Mouse (Mus musculus): Measurements from ENCODE around the gene Galk1.

Galk1 gene

DNA sequence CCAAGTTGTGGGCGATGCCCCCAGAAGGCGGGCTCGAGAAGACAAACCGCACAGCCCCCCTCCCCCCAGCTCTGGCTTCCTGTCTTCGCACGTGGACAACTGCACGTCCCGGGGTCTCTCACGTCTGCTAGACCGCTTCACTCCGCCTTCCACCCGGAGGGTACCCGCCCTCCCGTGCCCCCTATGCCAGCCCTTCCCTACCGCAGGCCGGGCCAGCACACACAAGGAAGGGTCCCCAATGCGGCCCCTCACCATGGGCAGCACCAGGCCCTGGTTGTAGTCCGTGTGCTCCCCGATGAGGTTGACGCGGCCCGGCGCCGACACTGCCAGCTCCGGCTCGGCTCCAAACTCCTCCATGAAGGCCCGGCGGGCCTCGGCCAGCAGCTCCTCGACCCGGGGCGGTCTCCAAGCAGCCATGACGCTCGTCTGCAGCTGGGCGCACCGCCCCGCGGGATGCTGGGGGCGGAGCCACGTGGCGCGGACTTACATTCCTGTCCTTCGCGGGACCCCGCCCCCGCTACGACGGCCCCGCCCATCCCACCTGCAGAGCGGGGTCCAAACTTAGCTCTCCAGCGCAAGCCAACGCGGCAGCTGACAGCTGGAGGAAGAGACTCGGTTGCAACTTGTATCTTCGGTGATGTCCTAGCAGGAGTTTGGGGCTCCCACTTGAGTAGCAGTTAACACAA, at the start of gene Galk1:
Gene Galk1, minus strand, starts transcription at position 458 of the 686 bp plus-strand sequence.
- DNase-seq (ENCODE audit: low spot score), result peak; percentile 44

DNA sequence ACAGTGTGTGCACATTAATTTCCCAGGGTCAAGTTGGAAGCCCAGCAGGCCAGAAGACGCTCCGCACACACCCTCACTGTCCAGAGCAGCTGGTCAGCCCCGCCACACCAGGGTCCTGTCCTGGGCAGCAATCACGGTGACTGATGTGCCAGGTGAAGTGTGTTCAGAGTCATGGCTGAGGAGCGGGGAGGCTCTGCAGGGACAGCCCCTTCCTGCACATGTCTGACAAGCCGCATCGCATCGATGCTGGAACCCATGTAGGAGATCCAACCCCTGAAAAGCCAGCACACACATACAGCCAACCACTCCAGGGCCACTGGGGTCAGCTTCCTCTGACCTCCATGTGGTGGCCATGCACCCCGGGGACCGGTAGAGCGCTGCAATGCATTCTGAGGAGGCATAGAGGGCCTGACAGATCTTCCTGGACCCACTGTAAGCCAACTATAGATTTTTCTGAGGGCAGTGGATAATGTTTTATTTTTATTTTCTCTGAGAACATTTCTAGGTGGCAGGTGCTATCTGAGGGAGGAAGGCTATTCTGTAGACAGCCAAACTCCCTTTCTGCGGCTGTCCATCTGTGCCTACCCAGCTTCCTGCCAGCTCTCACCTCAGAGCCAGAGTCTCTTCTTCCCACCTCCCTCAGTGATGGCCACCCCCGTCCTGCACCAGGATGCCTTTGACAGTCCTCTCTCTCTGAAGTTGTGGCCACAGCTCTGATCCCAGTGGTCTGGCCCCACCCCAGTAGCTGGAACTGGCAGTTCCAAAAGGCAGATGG, 49.3 kb upstream of the Galk1 start:
- DNase-seq (ENCODE audit: low spot score), result no peak

DNA sequence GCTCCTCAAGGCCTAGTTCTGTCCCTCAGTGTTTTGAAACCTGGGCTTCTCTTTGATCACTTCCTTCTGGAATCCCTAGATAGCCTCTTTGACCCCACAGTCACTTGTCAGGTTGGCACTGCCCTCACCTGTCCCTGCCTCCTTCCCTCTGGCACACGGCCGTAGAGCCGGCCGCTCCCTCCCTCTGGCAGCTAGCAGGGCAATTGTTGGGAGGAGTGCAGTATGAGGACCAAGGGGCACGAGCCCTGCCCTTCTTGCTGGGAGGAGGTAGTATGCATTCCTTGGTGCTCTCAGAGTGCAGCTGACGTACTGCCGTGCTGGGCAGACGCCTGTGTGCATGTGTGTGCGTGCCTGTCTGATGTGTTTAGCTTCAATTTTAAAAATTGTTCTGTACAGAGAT, 48.1 kb upstream of the Galk1 start:
- no peak for DNase-seq (ENCODE audit: low spot score)

DNA sequence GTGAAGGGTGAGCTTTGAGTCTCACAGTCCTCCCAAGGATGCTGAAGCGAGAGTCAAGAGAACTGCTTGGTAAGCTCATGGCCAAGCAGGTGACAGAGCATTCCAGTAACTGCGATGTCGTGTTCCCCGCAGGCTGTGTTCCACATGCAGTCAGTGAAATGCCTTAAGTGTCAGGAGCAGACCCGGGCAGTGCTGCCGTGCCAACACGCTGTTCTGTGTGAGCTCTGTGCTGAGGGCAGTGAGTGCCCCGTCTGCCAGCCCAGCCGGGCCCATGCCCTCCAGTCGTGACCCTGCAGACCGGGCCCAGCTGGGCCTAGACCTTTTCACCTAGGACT, 47.1 kb upstream of the Galk1 start:
- no peak for DNase-seq (ENCODE audit: low spot score)

DNA sequence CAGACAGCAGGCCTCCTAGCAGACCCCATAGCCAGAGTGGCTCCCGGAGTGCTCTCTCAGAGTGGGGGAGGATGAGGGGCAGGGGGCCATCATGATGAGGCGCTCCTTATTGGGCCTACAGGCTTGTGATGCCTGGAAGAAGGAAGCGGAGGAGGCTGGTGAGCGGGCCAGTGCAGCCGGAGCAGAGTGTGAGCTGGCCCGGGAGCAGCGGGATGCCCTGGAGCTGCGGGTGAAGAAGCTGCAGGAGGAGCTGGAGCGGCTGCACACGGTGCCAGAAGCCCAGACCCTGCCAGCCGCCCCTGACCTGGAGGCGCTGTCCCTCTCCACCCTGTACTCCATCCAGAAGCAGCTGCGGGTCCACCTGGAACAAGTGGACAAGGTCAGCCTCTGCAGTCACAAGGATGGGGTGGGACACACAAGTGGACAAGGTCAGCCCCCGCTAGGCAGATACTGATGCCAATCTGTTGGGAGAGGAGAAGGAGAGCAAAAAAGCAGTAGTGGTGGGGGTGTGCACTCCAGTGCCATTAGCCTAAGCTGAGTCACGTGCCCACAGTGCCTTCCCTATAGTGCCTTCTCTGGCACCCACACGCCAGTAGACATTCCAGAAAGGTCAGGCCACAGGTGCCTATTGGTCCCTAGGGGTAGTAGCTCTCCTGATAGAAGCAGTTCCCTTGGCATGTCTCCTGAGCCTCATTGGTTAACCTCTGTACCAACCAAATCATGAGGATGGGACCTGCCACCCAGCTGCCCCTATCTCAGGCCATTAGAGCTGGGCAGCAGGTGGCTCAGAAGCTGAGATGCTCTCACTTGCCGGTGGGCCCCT, 46.6 kb upstream of the Galk1 start:
- DNase-seq (ENCODE audit: low spot score), result no peak

DNA sequence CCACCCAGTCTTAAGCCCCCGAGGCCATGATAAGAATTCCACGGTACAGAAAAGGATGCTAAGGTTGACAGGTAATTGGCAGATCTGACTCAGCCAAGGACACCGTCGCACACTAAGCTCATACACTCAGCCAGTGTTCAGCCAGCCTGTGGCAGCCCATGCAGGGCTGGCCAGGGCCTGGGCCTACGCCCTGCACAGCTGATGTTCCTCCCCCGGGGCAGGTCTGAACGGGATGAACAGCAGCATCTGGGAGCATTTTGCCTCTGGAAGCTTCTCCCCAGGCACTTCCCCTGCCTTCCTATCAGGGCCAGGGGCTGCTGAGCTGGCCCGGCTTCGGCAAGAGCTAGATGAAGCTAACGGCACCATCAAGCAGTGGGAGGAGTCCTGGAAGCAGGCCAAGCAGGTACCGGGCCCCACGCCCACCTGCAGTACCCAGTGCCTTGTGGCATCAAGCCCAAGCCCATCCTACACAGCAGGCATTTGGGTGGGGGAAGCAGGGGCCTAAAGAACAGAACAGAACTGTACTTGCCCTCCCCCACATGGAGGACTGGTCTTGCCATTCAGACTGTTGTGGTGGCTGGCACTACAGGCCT, 45.6 kb upstream of the Galk1 start:
- no peak for DNase-seq (ENCODE audit: low spot score)

DNA sequence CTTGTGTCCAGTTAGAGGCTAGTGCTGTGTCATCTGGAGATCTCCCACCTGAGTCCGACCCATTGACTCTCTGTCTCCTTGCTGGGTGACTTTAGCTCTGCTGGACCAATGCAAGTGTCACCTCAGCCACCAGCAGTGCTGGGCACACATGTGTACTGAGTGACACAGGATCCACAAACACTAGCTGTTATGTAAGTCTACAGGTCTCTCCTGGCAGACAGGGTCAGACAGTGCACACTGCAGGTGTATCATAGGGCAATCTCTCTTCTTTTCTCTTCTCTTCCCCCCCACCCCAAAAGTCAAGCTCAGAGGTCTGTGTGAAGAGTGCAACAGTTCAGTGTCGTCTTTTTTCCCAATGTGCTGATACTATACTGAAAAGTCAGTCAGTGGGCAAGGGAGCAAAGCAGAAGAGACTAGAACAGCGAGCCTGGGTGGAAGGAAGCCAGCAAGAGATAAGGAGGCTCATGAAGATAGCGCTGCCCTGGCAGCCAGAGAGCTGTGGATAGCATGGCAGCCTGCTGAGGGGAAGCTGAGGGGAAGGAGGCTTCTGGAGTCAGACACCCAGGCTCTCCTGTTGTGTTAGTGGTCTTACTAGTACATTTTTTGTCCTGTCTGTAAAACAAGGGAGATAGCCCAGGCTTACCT, 44.8 kb upstream of the Galk1 start:
- DNase-seq (ENCODE audit: low spot score), result no peak

DNA sequence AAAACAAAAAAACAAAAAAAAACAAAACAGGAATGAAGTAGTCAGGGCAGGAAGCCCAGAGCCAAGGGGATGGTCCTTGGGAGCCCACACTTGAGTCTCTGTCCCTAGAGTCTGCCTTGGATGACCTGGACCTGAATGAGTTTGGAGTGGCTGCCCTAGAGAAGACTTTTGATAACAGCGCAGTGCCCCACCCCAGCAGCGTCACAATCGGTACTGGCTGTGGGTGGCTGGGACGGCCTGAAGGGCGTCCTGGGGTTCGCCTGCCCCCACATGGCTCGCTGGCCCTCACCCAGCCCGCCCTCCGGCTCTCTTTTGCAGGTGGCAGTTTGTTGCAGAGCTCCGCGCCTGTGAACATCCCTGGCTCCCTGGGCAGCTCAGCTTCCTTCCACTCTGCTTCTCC, 43.4 kb upstream of the Galk1 start:
- no peak for DNase-seq (ENCODE audit: low spot score)

DNA sequence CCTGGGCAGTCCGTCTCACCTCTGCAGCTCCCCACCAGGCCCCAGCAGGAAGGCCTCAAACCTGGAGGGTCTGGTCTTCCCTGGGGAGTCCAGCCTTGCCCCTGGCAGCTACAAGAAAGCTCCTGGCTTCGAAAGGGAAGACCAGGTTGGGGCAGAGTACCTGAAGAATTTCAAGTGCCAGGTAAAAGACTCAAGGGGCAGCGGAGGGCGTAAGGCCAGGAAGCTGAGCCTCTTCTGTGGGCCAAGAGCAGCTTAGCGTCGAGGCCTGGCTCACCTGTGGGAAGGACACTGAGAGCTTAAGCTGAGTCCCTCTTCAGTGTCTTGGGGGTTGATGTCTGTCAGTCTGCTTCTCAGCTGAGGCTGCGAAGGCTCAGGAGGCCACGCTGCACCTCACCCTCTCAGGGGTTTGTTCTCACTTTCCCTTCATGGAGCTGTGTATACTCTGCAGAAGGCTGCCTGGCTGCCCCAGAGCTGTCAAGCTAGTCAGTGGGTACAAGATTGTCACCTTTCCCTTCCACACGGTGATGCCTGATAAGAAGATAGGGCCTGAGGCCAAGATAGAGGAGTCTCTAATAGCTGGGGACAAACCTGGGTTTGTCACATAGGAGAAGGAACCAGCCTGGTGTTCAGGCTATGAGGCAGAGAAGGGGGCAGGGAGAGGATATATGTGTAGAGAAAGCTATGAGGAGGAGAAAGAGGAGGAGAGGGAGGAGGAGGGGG, 41.2 kb upstream of the Galk1 start:
- DNase-seq (ENCODE audit: low spot score), result no peak

DNA sequence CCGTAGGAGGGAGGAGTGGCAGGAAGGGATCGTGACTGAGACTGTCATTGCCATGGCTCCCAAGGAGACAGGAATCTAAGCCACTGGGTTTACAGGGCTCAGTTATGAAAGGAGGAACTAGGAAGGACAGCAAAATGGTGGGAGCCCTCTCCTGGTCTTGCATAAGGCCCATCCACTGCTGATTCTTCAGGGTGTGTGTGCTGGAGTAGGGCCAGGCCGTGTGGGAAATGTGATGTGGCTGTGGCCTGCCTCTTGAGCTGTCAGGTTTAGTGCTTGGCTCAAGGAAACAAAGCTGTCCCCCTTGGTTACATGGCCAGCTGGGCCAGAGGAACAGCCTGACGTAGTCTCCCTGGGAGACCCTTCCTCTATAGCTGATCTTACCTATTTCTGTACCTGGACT, 37.7 kb upstream of the Galk1 start:
- DNase-seq (ENCODE audit: low spot score), result no peak

DNA sequence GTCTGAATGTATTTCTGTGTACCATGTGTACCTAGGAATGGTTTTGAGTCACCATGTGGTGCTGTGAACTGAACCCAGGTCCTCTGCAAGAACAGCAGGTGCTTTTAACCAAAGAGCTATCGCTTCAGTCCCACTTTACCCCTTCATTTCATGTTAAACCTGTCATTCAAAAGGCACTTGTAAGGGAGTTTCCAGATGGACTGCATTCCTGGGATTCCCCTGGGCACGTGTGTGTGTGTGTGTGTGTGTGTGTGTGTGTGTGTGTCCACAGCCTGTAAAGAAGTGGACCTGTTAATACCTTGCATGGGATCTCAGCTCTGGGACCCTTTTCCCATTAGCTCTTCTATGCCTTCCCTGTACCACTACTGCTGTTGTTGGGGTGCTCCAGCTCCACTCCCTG, 37.1 kb upstream of the Galk1 start:
- no peak for DNase-seq (ENCODE audit: low spot score)

DNA sequence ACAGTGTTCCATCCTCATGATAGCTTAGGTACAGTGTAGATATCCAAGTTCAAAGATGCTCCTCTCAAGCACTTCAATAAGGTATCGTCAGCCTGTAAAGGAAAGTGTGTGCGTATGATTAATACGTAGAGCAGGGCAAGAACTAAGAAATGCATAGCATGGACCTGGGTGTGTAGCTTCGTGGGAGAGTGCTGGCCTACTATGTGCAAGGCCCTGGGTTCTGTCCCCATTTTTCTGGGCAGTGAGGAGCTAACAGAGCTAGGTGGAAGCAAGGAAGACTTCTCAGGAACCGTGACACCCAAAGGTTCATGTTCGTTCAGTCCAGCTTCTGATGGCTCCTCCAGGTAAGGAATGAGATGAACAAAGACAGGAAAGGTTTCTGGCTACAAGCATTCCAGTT, 32.7 kb upstream of the Galk1 start:
- no peak for DNase-seq (ENCODE audit: low spot score)

DNA sequence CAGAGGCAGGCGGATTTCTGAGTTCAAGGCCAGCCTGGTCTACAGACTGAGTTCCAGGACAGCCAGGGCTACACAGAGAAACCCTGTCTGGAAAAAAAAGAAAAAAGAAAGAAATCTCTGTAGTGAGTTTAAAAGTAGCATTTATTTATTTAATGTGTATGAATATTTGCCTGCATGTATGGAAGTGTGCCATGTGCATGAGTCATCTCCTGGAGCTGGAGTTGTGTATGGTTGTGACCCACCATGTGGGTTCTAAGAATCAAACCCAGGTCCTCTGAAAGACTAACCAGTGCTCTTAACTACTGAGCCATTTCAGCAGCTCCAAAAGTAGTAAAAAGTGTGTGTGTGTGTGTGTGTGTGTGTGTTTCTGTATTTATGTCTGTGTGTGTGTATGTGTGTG, 30.8 kb upstream of the Galk1 start:
- DNase-seq (ENCODE audit: low spot score), result no peak

DNA sequence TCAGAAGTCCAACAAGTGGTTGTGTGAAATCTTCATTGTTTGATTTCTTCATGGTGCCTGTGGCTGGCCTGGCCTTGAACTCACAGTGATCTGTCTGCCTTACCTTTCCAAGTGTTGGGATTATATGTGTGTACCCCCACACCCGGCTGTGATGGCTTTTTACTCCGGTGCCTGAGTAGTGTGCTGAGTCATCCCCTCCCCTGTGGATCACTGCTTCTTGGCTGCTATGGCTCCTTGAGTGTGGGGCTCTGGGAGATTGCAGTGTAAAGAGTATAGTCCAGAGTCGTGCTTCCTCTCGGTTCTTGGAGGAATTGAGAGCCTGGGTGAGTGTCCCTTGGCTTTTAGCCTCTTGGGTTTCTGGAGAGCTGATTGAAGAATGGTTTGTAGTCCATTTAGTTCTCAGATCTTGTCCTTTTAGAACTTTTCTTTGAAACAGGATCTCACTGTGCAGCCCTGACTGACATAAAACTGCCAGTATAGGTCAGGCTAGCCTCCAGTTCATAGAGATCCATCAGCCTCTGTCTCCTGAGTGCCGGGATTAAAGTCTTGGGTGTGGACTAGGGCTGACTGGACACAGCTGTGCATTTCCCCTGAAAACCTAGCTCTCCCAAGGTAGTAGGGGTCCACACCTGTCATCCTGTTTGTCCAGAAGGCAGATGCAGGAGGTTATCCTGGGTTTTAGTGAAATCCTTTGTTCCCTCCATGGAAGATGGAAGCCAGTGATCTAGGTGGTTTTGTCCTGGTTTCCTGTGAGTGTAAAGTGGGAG, 30.0 kb upstream of the Galk1 start:
- DNase-seq (ENCODE audit: low spot score), result no peak

DNA sequence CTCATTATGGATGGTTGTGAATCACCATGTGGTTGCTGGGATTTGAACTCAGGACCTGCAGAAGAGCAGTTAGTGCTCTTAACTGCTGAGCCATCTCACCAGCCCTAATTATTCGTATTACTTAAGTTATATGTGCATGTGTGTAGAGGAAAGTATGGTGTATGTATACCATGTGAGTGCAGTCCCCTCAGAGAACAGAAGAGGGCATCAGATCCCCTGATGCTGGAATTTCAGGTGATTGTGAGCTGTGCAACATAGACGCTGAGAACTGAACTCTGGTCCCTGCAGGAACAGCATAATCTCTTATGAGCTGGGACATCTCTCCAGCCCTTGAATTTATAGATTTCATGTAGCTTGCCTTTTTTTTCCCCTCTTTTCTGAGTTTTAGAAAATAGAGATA, 29.3 kb upstream of the Galk1 start:
- DNase-seq (ENCODE audit: low spot score), result no peak

DNA sequence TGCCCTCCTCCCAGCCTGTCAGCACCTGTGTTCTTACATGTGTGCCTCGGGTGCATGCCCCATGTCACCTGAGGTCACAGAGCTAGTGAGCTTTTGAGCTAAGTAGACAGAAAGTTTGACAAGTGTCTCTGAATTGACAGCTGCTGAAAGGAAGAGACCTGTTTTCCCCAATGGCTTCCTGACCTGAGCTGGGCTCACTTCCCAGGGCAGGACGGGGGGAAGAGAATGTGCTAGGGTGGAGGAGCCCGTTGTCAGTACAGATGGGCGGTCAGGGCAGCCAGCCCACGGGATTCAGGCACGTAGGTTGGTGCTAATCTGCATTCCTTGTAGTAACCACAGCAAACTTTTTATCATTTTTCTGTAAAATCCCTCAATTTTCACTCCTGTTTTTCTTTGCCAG, 28.1 kb upstream of the Galk1 start:
- no peak for DNase-seq (ENCODE audit: low spot score)

DNA sequence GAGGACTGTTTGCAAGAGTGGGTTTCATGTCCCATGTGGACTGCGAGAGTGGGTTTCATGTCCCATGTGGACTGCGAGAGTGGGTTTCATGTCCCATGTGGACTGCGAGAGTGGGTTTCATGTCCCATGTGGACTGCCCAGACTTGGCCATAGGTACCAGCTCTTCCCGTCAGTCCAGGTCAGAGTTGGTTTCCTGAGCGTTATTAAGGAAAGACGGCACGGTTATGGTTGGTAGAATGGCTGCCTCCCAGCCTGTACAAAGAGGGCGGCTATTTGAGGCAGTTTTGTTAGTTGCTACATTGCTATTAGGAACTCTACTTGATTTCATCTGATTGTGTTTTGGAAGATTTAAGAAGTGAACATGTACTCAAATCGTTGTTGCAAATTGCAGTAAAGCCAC, 25.3 kb upstream of the Galk1 start:
- DNase-seq (ENCODE audit: low spot score), result no peak

DNA sequence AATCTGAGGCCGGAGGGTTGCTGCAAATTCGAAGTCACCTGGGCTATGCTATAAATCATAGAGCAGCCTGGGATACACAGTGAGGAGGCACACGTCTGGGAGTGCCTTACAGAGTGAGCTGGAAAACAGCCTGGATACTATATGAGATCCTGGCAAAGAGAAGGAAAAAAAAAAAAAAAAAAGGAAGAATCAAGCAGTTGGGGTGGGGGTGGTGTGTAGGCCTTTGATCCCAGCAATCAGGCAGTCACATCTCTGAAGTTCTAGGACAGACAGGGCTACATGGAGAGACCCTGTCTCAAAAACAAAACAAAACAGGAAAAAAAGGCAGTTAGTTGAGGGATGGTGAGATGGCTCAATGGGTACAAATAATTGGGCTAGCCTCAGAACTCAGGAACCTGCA, 24.2 kb upstream of the Galk1 start:
- no peak for DNase-seq (ENCODE audit: low spot score)

DNA sequence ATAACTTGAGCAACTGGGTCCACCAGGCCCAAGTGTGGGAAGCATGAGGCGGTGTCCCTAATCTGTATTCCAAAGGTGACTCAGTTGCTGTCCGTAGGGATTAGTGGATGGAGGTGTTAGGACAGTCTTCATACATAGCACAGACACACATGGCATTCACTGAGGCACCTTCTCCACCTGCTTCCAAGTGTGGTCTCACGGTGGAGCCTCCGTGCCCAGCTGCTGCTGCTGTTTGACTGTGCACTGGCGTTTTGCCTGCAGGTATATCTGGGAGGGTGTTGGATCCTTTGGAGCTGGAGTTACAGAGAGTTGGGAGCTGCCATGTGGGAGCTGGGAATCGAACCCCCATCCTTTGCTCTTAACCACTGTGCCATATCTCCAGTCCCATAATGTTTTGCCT, 22.1 kb upstream of the Galk1 start:
- DNase-seq (ENCODE audit: low spot score), result no peak

DNA sequence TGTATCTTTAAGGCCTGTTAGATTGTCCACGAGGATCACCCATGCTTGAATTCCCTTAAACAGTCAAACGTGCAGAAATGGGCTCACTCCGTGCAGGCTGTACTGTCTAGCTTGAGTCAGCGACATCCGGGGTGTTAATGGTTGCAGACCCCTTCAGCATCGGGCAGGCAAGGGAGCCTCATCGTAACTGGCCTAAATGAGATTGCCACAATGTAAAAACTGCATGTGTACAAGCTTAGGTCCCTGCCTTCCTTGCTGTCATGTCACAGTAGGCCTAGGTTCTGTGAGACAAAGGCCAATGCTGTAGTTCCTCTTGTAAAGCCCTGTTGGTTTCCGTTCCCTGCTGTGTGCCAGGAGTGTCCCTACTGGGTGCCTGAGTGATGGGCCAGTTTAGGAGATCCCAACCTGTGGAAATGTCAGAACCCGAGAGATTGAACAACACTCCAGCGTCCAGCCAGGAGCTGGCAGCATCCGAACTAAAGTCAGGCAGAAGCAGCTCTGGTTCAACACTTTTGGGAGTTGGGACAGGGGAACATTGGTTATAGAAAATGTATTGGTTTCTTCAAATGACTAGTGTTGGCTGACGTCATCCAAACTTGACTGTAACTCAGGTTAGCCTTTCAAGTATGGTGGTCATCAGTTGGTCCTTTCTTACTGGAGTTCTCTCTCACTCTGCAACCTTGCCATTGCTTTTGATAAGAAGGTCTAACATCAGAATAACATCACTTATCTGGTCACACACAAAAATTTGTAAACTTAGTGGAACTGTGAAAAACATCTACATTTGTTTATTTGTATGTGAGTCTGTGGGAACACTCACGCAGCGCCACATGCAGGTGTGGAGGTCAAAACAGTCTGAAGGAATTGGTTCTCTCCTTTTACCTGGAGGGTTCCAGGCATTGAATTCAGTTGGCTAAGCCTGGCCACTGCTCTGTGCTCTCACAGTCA, 18.7 kb upstream of the Galk1 start:
- DNase-seq (ENCODE audit: low spot score), result no peak
